Mouse (Mus musculus) heart, postnatal 10 days (tissue): ENCODE measurements at regions not wholly inside any gene's neighbourhood (a gene's known extent, or its start where the extent isn't known, plus 50 kb on each side); places are given as distances from the start of the nearest gene placed in this dataset.

Source experiments
- DNase-seq, 2 experiments: peaks; one replicate each; pipeline ENCODE4 v3.0.0; 2021
- intact Hi-C: fragments of 180-260 bp; cut with DNase I; formaldehyde crosslinking; loops from one replicate; pipeline ENCODE4 v1.15.1; 2025

DNA sequence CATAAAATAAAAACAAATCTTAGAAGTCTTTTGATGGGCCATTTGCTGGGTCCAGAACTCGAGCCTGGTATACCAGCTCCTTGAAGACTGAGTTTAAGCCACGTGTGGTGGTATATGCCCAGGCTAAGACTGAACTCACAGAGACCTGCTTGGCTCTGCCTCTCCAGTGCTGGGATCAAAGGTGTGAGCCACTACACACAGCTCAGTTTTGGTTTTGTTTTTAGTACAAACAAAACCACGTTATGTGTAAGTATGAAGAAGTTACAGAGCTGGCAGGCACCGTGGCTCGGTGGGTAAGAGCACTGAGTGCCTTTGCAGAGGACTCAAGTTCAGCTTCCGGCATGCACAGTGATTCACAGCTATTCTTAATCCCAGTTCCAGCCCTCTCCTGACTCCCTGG, 75.6 kb downstream of the Wdr5 start:
- intact Hi-C loops = no loop called here
- no peak for DNase-seq

GRCm38 (mm10) chr2:27591668-27592067, 76.7 kb downstream of the Wdr5 start:
- DNase-seq = no peak
- intact Hi-C loops = no loop called here

DNA sequence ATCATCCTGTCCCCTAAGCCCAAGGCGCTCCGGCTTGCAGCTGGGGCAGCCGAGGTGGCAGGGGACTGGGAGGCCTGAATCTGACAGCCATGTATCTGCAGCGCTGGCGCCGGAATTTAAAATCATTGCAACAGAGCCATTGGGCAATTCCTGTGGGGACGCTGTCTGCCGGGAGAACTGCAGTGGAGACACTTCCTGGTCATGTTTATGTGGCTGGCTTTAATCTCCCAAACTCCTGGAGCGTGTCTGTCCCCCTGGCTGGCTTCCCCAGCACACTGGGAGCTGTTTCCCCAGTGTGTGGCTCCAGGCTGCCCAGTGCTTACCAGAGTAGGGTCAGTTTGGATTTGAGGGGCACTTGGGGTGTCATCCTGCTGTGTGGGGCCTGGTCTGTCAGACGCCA, 78.4 kb downstream of the Wdr5 start:
- DNase-seq = peak; percentile 69 to 71
- intact Hi-C loops = no loop called here

GRCm38 (mm10) chr2:27595251-27595650, 80.3 kb downstream of the Wdr5 start:
- intact Hi-C loops = loop anchor here (5.0 kb wide), 1 partner anchor 77 kb away; no protein-coding TSS in a partner anchor
- DNase-seq = no peak

DNA sequence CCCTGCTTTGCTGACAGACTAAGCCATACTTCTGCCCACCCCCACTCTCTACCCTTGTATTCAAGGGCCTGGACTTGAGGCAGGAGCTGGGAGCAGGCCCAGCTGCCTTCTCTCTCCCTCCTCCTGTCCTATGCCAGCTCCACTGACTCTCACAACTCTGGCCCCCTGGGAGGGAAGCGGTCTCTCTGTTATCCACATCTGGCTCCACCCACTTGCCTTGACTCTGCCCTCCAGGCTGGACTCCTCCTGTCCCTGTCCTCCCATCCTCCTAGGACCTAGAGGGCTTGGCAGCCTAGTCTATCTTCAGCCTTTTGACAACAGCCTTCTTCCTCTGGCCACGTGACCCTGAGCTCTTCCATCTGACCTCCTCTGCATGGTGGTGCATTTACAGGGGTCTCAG, 80.0 kb upstream of the Rxra start:
- DNase-seq = peak; percentile 38 to 40
- intact Hi-C loops = loop anchor here (5.0 kb wide), 1 partner anchor 76 kb away; no protein-coding TSS in a partner anchor

DNA sequence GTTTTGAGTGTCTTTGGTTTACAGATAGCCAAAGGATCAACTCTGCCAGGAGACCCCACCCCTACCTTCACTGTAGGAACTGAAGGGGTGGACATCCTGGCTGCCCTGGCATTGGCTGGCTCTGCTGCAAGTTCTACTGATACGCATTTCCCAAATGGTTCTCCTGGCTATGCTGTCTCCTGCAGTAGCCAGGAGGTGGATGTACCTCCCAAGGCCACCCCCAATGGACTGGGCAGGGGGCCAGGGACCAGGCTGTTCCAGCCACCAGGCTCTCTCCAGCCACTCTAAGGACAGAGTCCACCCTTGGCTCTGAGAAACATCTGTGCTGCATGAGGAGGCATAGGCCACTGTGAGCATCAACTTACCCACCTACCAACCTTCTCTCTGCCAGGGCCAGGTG, 79.3 kb upstream of the Rxra start:
- intact Hi-C loops = loop anchor here (5.0 kb wide), 1 partner anchor 75 kb away; no protein-coding TSS in a partner anchor
- peak; percentile 50 to 60 for DNase-seq

- DNase-seq = no peak
- intact Hi-C loops = loop anchor here (5.0 kb wide), 1 partner anchor 74 kb away; no protein-coding TSS in a partner anchor
Observed at GRCm38 (mm10) chr2:27597901-27598300, 78.3 kb upstream of the Rxra start.

GRCm38 (mm10) chr2:27599061-27599768, 77.0 kb upstream of the Rxra start:
- intact Hi-C loops = loop anchor here (5.0 kb wide), 1 partner anchor 73 kb away; no protein-coding TSS in a partner anchor
- DNase-seq = peak; percentile 49 to 62

DNA sequence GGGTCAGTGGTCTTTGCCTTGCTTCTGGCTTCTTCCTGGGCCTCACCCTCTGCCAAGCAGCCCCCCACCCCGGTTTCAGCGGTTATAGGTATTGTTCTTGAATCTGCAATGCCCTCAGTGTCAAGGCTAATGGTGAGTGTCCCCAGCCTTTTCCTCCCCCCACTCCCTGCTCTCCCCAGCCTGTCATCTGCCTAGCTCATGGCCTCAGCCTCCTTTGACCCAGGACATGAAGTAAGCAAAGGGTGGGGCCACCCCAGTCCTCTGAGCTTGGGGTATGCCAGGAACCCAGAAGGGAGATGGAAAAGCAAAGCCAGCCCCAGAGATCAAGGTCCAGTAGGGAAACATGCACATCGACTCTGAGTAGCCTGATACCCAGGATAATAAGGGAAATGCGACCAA, 76.5 kb upstream of the Rxra start:
- intact Hi-C loops = loop anchor here (5.0 kb wide), 1 partner anchor 73 kb away; no protein-coding TSS in a partner anchor
- no peak for DNase-seq

DNA sequence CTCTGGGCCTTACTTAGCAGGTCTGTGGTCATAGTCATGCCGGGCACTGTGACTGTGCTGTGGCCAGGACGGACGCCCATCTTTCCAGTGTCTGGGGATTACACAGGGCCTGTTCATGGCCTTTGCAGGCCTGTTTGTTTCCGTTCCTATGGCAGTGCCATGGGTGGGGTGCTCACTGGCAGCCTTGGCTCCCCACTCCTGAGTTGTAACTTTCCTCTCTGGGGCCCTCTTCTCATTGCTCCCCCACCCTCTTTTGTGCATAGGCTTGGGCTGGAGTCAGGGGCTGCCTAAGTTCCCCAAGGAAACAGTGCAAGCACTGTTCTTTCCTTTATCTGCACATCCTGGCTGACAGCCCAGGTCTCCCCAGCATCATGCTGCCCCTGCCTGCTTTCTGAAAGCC, 72.9 kb upstream of the Rxra start:
- no peak for DNase-seq
- intact Hi-C loops = no loop called here

DNA sequence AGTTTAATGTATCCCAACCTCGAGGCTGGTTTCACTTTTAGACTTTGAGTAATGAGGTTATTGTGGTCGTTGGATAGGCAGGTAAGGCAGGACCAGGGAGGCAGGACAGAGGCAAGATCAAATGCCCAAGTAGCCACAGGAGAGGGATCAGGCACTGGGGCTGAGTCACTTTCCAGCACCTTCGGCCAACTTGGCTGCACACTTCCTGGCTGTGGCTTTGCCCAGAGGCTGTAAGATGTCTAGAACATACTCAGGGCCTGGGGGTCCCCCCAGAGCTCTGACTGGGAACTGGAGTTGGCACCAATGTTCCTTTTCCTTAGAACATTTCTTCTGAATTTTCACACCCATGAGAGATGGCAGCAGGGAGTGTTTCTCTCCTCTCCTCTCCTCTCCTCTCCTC, 71.7 kb upstream of the Rxra start:
- no peak for DNase-seq
- intact Hi-C loops = no loop called here

- intact Hi-C loops = no loop called here
- DNase-seq = no peak
Observed at GRCm38 (mm10) chr2:27606816-27607215, 69.4 kb upstream of the Rxra start.

GRCm38 (mm10) chr2:27621741-27622140, 54.5 kb upstream of the Rxra start:
- intact Hi-C loops = no loop called here
- no peak for DNase-seq

DNA sequence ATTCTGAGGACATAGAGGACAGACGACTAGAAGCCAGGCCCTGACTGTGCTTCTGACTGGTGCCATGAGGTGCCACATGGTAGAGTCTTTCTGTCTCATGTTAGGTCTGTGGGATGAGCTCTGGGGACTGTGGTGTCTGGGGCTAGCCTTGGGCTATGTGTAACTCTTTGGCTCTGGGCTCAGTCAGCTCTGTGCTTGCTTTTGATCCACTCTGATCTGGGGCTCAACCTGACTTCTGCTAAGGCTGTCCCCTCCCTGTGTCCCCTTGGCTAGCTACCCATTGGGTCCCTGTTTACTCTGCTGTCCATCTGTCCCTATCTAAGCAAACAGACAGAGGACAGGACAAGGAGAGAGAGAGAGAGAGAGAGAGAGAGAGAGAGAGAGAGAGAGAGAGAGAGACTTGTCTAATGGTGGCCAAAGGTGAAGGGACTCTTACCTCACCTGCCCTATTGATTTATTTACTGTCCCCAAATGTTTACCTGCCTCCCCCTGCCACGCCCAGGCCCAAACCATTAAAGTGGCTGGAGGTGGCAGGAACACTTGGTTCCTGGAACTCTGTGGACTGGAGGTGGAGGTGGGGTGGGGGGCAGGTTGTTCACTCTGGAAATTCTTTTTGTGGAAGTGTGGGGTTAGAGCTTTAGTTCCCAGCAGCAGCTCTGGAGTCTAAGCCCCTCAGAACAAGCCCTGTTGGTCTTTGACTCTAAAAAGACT, 51.4 kb upstream of the Rxra start:
- intact Hi-C loops = no loop called here
- no peak for DNase-seq
